Comparison of ENCODE assay signal across 8 mouse cellular contexts in genomic region chr3:79813814-79814490, GRCm38 (mm10). TPM values are rescaled to one million over a fixed set of nuclear protein-coding genes. Genes with fewer than 3 reads are reported as not detected.
A peak's percentile ranks its signal among the peaks of the same experiment; 100 is the strongest.
DNase-seq lines count a peak whose midpoint lies in the region; ATAC-seq lines count a peak whose summit lies in the region.

No protein-coding gene starts in this region.

- H3K27ac ChIP-seq in limb, embryonic 12.5 days: no peak overlapping the region

- H3K4me3 ChIP-seq in limb, embryonic 12.5 days (replicated peaks): no peak overlapping the region

- no peaks in the 10 kb centered on the region for H3K9me3 ChIP-seq in limb, embryonic 12.5 days

- H3K4me2 ChIP-seq in limb, embryonic 12.5 days: 0 out of 2 replicates have a peak overlapping the region, but pooled peaks have one; percentile 9

- peaks cover 3% of the 10 kb centered on the region; the same call in 1 of the 2 replicates for H3K4me1 ChIP-seq in limb, embryonic 12.5 days (replicated peaks)

- no peaks in the 10 kb centered on the region for H3K27me3 ChIP-seq in limb, embryonic 12.5 days
- no peaks in the 10 kb centered on the region for H3K27me3 ChIP-seq in splenic B cell, adult 2 months (ENCODE audit: control insufficient read depth, insufficient read depth, low read length, poor library complexity, severe bottlenecking)

- no peaks in the 10 kb centered on the region for H3K36me3 ChIP-seq in limb, embryonic 12.5 days
- no peaks in the 10 kb centered on the region for H3K36me3 ChIP-seq in splenic B cell, adult 2 months (ENCODE audit: control insufficient read depth, insufficient read depth, low read length, poor library complexity, severe bottlenecking)

- WGBS in limb, embryonic 12.5 days: 28% methylated on average over 19 of the region's 19 CpGs

- intact Hi-C loops in heart, postnatal 25 days (cut with DNase I): no loop called here
- intact Hi-C loops in gastrocnemius, postnatal 14 days (cut with DNase I; ENCODE audit: low total_unique reads): no loop called here

- 0 out of 2 replicates have a peak, but pooled peaks have one; percentile 32 for ATAC-seq in limb, embryonic 12.5 days (ENCODE audit: insufficient number of reproducible peaks, insufficient read depth, low FRiP score, low TSS enrichment, low read depth)
- ATAC-seq in monocyte, adult 5-6 weeks (replicated peaks; ENCODE audit: insufficient number of reproducible peaks, low FRiP score, low TSS enrichment, poor library complexity, severe bottlenecking): peak; percentile 62; the same call in 1 of the 2 replicates

- no peak overlapping the region for H3K9ac ChIP-seq in limb, embryonic 12.5 days (replicated peaks)

- DNase-seq in heart, adult 8-10 months (ENCODE audit: low spot score): peak; percentile 45
- DNase-seq in heart, postnatal 25 days (ENCODE audit: low spot score): no peak
- DNase-seq in embryo, embryonic 10 days (ENCODE audit: low spot score): peak; percentile 86
- DNase-seq in gastrocnemius, postnatal 14 days: peak; percentile 61
- peak; percentile 32 to 75 for DNase-seq in kidney, adult 8-10 months
- DNase-seq in splenic B cell, adult 2 months (ENCODE audit: low read depth, low spot score): peak; percentile 75

RNA-seq across cellular contexts. Expression of gene Tmem144, which starts 38.6 kb away (rescaled TPM):
- total RNA-seq in heart, adult 8-10 months (2022): 10 to 100 TPM; 14.9 to 20.3 (median 16.1) TPM
- total RNA-seq in heart, postnatal 25 days (2021): 1 to 10 TPM; 8.1 to 9.1 TPM
- 1 to 10 TPM; 1.0 to 1.9 TPM for total RNA-seq in gastrocnemius, postnatal 14 days (2021)
- 3.0 and 3.3 TPM in 2 replicates for polyA plus RNA-seq in limb, embryonic 12.5 days (2016; fragmentation: Nextera tagmentation; extraction: Ambion mirVana)
- total RNA-seq in monocyte, adult 5-6 weeks (2017): 0.29 TPM in 1 of 3 replicates, not detected in the others
